Mouse (Mus musculus): Measurements from ENCODE around the gene 2210016F16Rik.
"Not testable (repeated sequence)": the region's sequence is repeated elsewhere in the genome, so short reads cannot be mapped to it uniquely, and the experiment has no call there.

2210016F16Rik gene

DNA sequence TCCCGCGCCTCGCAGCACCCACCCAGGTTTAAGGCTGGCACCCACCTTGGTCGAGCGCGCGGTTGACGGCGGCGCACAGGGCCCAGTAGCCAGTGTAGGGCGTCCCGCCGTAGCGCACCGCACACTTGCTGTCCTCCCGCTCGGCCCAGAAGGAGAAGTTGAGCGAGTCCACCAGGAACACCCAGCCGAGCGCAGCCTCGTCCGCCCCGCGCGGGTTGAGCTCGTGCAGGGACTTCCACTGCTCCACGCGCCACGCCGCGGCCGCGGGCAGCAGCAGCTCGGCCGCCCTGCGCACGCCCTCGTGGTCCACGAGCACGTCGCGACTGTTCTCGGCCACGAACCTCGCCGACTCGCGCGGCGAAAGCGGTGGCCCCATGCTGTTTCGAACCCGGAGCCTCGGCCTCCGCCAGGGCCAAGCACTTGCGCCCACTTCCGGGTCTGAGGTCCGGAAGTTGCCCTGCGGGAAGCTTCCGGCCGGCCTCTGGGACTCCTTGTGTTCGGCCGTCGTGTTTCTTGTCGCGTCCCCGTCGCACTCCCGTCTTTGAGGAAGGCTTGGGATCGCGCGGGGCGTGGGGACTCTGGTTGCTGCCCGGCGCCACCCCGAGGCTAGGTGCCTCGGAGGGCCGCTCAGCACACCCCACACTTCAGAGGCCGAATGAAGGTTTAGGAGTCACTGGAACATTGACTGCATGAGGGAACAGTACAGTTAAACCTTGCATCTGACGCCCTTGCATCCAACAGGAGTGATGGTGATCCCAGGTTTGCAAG lies at the start of gene 2210016F16Rik:
TSS of gene 2210016F16Rik (minus strand) at position 447 of the 768 bp plus-strand sequence.
- peak; percentile 76 to 91 for DNase-seq (ENCODE audit: inconsistent age in 2 of 2, low spot score in 1 of 2)

DNA sequence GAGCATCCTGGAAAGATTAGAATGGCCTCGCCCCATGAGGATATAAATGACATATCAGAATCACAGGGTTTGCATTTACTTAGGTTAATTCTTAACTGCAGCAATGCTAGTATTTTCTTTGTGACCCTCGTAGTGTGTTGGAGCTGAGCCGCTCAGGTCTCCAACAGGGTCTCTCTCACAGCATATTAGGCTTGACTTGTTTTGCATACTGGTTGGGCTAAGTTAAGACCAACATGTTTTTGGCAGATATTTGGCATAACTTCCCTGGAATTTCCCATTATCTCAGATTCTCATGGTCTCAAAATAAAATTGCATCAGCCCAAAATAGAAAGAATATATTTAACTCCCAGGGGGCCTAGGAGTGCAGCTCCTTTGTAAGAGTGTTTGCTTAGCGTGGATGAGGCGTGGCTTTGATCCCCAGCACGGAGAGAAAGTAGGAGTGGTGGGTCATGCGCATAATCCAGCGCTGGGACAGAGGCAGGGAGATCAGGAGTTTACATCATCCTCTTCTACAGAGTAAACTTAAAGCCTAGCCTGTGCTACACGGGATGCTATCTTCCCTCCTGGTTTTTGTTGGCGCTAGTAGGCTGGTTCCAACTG lies 38.1 kb upstream of the 2210016F16Rik start:
- DNase-seq (ENCODE audit: inconsistent age in 2 of 2, low spot score in 1 of 2), result no peak

DNA sequence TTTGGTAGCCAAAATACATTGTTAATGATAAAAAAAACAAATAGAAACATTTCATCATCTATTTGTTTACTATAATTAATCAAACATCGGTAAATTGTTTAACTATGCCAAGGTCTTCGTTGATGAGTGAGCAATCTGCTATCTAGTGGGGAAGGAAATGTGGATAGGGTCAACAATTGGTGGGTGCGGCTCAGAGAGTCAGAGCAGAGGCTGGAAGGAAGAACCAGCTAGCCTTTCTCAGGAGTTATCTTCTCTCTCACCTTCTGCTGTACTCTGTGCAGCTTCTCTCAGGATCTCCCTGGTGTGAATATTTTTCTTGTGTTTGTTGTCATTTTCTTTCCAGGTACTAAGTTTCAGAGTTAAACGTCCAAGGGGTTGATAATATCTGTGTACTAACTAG lies 37.2 kb upstream of the 2210016F16Rik start:
- DNase-seq (ENCODE audit: inconsistent age in 2 of 2, low spot score in 1 of 2), result no peak

DNA sequence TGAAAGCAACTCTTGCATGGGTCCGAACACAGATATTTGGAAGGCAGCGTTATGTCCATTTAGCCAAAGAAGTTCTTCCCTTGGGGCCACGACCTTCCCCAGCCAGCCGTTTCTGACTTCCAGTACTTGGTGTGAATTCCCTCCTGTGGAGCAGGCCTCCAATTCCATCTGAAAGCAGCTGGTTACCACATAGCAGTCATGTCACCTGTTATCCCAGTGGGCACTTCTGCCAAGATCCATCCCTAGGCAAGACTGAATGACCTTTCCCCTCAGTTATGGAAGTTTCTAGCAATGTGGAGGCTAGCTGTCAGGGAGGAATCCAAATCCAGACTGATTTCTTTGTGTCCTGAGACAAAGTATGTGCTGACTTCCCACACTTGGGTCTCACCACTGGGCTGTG lies 36.0 kb upstream of the 2210016F16Rik start:
- no peak for DNase-seq (ENCODE audit: inconsistent age in 2 of 2, low spot score in 1 of 2)

DNA sequence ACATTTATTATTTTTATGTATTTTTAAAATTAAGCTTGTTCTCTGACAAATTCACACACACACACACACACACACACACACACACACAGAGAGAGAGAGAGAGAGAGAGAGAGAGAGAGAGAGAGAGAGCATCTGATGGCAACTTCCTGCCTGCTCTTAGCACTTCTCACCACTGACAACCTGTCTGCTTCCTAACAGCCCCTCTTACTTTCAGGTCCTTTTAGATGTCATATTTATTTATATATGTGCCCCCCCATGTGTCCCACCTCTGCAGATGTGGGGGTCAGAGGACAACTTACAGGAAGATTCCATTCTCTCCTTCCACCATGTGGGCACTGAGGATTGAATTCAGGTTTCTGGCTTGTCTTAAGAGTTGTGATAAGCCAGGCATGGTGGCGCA lies 34.2 kb upstream of the 2210016F16Rik start:
- no peak for DNase-seq (ENCODE audit: inconsistent age in 2 of 2, low spot score in 1 of 2)

DNA sequence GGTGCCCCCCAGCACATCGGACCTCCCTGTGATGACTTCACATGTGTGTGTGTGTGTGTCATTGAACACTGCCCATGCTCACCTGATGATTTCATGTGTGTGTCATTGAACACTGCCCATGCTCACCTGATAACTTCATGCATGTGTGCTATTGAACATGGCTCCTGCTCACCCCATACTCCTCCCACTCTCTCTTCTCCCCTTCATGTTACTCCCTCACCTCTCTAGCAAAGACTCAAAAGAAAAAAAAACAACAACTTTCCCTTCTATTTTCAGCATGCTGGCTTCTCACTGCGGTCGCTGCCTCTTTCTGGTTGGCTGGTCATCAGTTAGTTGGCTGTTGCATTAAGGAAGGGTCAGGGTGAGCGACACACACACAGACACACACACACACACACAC lies 33.6 kb upstream of the 2210016F16Rik start:
- no peak for DNase-seq (ENCODE audit: inconsistent age in 2 of 2, low spot score in 1 of 2)

DNA sequence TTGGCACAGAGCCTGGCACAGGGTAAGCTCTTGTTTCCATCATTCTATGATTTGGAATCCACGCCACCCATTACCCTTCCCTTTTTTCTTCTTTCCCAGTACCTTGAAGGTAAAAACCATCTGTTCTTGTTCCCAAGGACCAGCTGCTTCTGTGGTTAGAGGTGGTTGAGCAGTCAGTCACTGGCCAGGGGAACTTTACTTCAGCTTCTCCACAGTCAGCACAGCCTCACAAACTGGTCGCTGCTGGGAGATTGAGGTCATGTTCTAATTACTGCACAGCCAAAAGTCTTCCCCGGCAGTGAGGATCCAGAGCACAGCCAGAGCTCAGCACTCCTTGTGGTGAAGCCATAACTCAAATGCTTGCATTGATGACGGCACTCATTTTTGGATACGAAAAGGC lies 30.8 kb upstream of the 2210016F16Rik start:
- DNase-seq (ENCODE audit: inconsistent age in 2 of 2, low spot score in 1 of 2), result no peak

DNA sequence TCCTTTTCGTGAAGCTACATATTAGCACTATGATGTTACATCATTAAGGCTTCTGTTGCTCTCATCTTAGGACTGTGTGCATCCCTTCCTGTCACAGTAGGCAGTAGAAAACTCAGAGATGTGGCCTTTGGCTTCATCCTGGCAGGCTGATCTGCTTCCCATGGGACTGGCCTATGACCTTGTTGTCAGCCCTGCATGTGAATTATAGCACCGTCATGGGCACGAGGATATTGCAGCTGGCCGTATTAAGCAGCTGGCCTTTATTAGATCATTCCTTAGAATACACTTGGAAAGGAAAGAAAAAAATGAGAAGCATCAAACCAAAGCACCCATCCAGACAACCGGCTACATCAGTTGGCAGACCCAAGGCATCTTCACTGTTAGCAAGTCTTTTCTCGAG lies 30.3 kb upstream of the 2210016F16Rik start:
- DNase-seq (ENCODE audit: inconsistent age in 2 of 2, low spot score in 1 of 2), result peak; percentile 37 to 81

DNA sequence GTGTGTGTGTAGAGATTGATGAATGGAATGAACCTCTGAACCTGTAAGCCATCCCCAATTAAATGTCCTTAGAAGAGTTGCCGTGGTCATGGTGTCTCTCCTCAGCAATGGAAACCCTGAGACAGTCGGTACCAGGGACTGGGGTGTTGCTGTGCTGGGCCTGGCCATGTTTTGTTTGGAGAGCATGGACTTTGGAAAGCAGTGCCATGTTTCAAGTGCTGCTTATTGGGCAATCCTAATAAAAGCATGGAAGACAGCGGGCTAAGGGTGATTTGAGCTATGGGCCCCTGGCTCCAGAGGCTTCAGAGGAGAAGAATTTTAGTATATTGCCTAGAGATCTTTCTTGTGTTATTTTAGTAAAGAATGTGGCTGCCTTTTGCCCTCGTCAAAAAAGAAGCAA lies 26.0 kb upstream of the 2210016F16Rik start:
- DNase-seq (ENCODE audit: inconsistent age in 2 of 2, low spot score in 1 of 2), result no peak

DNA sequence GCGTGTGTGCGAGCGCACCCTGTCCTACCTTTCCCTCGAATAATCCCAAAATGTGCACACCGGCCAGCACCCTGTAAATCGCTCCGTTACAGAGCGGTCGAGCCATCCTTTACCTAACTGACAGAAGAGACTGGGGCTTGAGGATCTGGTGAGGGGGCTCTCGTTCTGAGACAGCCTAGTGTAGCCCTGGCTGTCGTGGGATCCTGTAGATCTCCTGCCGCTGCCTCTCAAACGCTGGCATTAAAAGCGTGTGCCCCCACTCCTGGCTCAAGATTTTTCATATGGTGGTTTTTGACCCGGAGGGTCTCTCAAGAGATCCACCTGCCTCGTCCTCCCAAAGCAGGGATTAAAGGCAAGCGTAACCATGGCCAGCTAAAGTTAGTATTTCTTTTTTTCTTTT lies 18.2 kb upstream of the 2210016F16Rik start, which contains the start of gene Hnrnpk:
TSS of gene Hnrnpk (minus strand) at position 101 of the 400 bp plus-strand sequence.
- not testable (repeated sequence) for DNase-seq (ENCODE audit: inconsistent age in 2 of 2, low spot score in 1 of 2)

DNA sequence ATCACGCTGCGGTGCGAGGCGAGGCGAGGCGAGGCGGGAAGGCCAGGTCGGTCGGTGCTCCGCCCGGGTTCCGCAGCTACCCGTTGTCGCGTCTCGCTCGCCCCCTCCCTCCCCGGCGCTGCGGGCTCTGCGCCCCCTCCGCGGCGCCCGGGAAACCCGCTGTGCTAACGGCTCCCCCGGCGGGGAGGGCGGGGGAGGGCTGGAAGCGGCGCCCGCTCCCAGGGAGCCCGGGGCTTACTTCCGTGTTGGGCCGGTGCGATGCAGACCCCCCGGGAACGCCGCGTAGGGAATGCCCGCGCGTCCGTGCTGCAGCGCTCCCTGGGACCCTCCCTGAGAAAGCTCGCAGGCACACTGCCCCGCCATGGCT lies 17.7 kb upstream of the 2210016F16Rik start:
- no peak for DNase-seq (ENCODE audit: inconsistent age in 2 of 2, low spot score in 1 of 2)

DNA sequence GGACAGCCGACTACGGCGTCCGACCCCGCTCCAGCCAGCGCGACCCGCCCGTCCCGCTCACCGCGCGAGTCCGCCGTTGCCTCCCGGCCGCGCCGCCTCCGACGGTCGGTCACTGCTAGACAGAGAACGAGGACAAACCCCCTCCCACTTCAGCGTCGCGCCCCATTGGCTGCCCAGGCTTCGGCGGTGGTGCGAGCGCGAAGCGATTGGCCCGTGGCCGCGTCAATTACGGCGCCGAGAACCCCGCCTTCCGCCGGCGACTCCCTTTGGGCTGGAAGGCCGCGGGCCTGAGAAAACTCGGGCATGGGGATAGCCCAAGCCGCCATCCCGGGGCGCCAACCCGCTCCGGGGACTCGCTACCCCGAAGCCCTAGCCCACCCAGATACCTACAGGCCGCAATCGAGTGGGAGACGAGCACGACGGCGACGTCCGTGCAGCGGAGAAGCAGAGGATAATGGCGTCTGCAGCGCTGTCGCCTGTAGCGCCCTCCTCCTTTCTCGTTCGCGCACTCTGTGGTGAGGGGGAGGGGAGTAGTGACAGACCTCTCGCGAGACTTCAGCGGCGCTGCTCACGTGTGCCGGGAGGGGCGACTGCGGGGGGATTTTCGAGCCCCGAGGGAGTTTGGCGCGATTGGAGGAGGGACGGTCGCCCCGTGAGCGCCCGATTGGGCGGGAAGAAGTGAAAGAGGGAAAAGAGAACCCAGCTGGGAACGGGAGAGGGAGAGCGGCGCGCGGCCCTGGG lies 17.1 kb upstream of the 2210016F16Rik start, which contains the start of gene Rmi1:
TSS of gene Rmi1 (plus strand) at position 246 of the 741 bp plus-strand sequence.
- peak; percentile 98 to 99 for DNase-seq (ENCODE audit: inconsistent age in 2 of 2, low spot score in 1 of 2)

DNA sequence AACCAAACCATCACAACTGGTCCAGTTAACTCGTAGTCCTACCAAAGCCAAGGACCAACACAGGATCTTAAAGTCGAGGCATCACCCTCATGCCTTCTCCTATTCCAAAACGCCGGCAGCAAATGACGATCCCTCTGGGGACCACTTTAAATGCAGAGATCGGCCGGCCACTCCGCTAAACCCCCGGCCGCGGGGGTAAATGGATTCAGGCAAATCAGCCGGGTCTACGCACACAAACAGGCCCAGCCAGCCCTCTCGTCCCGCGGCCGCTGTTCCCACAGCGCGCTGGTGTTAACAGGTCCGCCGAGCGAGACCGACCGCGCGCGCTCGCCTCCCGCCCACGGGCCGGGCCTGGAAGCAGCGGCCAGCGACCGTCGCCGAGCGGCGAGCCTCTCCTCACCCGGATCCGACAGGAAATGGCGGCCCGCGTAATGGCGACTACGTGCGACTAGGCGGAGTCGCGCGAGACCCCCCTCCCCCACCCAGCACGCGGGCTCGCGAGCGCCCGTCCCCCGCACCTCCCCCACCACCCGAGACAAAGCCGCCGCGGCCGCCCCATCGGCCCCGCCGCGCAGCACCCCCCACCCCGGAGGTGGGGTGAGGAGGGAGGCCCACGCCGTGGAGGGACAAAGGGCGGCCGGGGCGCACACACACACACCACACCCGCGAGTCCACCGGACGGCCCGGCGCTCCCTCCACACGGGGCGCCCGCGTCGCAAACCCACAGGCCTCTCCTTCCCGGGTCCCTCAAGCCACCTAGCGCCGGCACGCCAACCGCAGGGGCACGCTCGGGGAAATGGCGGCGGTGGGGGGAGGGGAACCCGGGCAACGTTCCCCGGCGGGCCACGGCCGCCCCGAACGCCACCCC lies 16.3 kb upstream of the 2210016F16Rik start:
- peak; percentile 81 to 92 for DNase-seq (ENCODE audit: inconsistent age in 2 of 2, low spot score in 1 of 2)

DNA sequence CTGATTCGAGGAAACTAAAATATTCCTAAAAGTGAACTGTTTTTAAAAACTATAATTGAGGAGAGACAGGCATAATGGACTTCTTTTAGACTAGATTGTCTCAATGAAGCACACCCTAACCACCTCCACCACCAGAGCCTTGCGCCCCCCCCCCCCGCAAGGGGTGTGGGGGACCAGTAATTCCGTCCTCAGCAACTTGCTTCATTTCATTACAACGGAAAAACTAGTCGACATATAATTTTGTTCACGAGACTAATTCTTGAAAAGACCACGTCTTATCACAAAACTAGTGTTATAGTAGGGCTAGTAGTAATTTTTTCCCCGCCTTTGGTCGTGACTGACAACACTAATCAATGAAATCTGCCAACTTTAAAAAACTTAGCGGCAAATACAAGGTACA lies 15.6 kb upstream of the 2210016F16Rik start:
- no peak for DNase-seq (ENCODE audit: inconsistent age in 2 of 2, low spot score in 1 of 2)

DNA sequence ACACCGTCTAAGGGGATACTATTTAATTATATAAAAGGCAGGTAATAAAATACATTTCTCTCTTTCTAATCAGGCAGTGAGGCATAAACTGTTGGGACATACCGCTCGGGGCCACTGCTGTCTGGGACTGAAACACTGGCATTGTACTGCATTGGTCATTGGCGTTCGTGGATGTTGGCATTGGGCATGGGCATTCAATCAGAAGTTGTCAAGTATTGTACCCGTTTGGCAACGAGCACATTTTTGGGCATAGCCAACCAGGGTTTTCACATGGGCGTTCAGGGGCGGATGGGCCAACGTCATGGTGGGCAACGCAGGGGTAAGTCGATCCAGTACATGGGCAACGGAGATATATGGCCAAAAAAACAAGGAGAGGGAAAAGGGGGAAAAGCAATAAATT lies 12.6 kb upstream of the 2210016F16Rik start:
- peak in 1 of 2 experiments; percentile 63 for DNase-seq (ENCODE audit: inconsistent age in 2 of 2, low spot score in 1 of 2)

DNA sequence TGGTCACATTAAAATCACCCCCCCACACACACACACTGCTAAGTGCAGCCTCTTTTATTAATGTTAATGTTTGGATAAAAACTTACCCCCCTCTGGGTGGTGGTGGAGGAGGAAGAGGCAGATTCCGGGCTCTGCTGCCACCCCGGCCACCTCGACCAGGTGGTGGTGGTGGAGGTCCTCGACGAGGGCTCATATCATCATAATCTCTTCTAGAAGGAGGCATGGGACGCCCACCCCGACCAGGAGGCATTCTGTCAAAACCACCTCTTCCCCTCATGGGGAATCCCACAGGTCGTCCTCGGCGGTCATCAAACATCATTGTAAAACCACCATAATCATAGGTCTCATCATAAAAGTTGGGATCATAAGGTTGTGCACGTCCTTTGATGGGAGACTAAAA lies 9.4 kb upstream of the 2210016F16Rik start:
- DNase-seq (ENCODE audit: inconsistent age in 2 of 2, low spot score in 1 of 2), result not testable (repeated sequence)

DNA sequence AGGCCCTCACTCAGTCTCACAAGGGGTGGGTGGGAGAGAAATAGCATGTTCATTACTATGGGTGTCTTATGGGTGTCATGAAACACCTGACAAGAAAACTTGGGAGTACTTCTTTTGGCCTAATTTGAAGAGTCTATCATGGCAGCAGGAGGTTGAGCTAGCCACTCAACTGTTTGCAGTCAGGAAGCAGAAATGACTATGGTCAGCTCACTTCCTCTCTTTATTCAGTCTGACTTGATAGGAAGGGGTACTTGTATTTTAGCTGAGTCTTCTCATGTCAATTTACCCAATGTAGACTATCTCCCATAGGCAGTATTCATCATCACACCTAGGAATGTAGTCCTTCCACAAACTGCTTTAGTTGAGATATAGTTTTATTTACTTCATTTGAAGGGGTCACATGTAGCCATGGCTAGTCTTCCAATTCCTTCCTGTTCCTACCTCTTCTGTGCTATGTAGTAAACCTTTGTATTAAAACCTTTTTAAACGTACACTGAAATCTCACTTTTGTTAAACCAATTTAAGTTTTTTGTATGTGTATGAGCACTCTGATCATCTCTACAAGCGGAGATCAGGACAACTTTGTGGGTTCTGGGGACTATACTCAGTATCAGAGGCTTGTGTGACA lies 4.4 kb upstream of the 2210016F16Rik start:
- DNase-seq (ENCODE audit: inconsistent age in 2 of 2, low spot score in 1 of 2), result no peak

DNA sequence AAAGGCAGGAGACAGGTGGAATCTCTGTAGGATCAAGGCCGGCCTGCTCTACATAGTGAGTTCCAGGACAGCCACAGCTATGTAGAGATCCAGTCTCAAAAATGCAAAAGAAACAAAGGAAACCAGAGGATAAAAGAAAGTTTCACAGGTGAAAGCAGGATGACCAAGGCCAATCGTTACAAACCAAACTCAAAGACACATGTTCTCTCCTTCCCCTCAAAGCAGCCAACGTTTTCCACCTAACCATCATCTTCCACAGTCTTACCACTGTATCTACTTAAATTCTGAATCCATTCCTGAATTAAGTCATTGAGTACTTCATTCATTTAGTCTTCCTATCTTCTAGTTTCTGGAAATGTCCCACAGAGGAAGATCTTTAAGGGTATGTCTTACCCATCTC lies 3.4 kb upstream of the 2210016F16Rik start:
- DNase-seq (ENCODE audit: inconsistent age in 2 of 2, low spot score in 1 of 2), result no peak

DNA sequence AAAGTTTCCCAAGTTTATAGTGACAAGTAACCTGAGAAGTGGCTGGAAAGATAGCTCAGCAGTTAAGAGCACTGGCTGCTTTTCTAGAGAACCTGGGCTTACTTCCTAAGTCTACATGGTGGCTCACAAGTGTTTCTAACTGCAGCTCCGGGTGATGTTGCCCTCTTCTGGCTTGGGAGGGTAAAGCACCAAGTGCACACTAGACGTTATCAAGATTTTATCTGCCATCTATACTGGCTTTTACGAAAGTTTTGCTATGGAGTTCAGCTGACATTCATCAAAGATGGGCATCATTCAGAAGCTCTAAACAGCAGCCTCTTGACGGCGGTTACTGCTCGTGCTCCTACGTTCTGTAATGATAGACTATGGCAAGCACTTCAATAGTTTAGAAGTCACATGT lies 2.9 kb upstream of the 2210016F16Rik start:
- DNase-seq (ENCODE audit: inconsistent age in 2 of 2, low spot score in 1 of 2), result peak; percentile 72 to 91

DNA sequence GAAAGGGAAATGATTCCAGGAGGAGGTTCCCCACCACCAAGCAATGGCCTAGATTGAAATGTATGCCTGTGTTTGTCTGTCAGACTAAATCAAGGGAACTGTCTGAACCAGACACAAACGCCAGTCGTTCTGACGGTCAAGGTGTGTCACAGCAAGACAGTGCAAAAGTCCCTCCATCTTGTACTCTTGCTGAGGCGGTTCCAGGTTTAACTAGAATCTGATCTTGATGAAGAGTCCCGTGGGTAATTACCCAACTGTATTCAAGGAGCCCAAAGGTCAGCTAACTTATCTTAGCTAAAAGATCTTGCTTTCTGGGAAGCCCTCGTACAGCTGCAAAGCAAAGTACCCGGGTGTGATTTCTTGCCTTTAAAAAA lies 509 bp upstream of the 2210016F16Rik start:
- DNase-seq (ENCODE audit: inconsistent age in 2 of 2, low spot score in 1 of 2), result no peak
